Mouse (Mus musculus) testis, adult 2 months (tissue): ENCODE measurements around the gene Prune2.

ENCODE experiments used
- CTCF ChIP-seq: fragments of 200-500 bp; IDR thresholded peaks from 2 replicates; pipeline ENCODE4 v1.5.1; 2012; ENCODE audit warnings: low read depth, mild to moderate bottlenecking, inconsistent platforms, low read length, moderate library complexity; ENCODE audit not compliant: control insufficient read depth, insufficient read depth, insufficient replicate concordance
- POLR2A ChIP-seq: fragments of 200-500 bp; IDR thresholded peaks from 2 replicates; pipeline ENCODE4 v1.6.1; 2012; ENCODE audit warnings: low read depth, mild to moderate bottlenecking, inconsistent platforms, low read length, moderate library complexity; ENCODE audit not compliant: control insufficient read depth

GRCm38 (mm10) chr19:17240170-17241077 is 284.5 kb downstream of the Prune2 start:
- TF ChIP-seq CTCF (no peak), POLR2A (no peak)
